Mouse (Mus musculus): ENCODE results near the gene Dalrd3.

DNA sequence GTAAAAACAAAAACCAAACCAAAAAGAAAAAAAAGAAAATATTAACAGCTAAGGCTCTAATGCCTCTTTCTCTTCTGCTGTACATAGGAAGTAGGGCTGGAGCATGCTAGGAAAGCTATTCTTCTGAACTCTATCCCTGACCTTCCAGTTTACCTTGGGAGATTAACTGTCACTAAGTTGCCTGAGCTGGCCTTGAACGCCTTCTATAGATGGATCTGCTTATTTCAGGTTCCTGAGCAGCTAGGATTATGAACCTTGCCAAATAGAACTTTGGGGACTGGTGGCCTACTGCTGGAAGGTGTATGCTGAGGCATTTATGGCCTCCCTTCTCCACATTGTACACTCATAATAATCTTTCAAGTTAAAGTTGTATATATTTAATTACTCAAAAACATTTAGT, 38.7 kb upstream of the Dalrd3 start:
- TF ChIP-seq USF2 (IDR thresholded peaks at IDR 0.05; ENCODE audit: borderline replicate concordance in 1 of 2, insufficient read depth in 1 of 2, low read depth in 1 of 2, low read length in 2 of 2) (no peak), CTCF (IDR thresholded peaks at IDR 0.05 in 2 of 3, conservative IDR thresholded peaks at IDR 0.05 in 1 of 3; ENCODE audit: control insufficient read depth in 1 of 3, insufficient read depth in 1 of 3, low read depth in 2 of 3, low read length in 3 of 3, poor library complexity in 1 of 3, severe bottlenecking in 1 of 3) (no peak), POLR2A (IDR thresholded peaks at IDR 0.05; ENCODE audit: control insufficient read depth in 1 of 2, insufficient read depth in 1 of 2, low read depth in 1 of 2, low read length in 2 of 2, poor library complexity in 1 of 2) (no peak)
